Mouse (Mus musculus): Measurements from ENCODE around the gene Ireb2. TPM values are rescaled to one million over a fixed set of nuclear protein-coding genes. Genes with fewer than 3 reads are reported as not detected.
A peak's percentile ranks its signal among the peaks of the same experiment; 100 is the strongest.

Gene Ireb2
- total and polyA plus RNA-seq, 2 experiments from 2014 or later: 14.4 to 17.7 TPM

- no peak overlapping the region for H3K9ac ChIP-seq (replicated peaks; ENCODE audit: low read depth, low read length)
These were observed 56.4 kb downstream of the Ireb2 start for GRCm38 (mm10) chr9:54919946-54920345.

GRCm38 (mm10) chr9:54930741-54931140 lies 67.2 kb downstream of the Ireb2 start:
- Histone ChIP-seq H3K27me3 (ENCODE audit: control insufficient read depth, insufficient read depth, low read length) (no peaks in the 10 kb centered on the region), H3K4me2 (ENCODE audit: low read depth, low read length) (no peak overlapping the region), H3K9me3 (replicated peaks; ENCODE audit: control insufficient read depth, low read length) (no peaks in the 10 kb centered on the region), H3K4me1 (ENCODE audit: control insufficient read depth, insufficient read depth) (no peaks in the 10 kb centered on the region), H3K27ac (ENCODE audit: low read depth) (no peak overlapping the region), H3K36me3 (replicated peaks; ENCODE audit: control insufficient read depth, insufficient read depth, low read length) (no peaks in the 10 kb centered on the region), H3K9ac (replicated peaks; ENCODE audit: low read depth, low read length) (no peak overlapping the region), H3K4me3 (ENCODE audit: low read depth, low read length) (no peak overlapping the region)
- ATAC-seq (ENCODE audit: insufficient read depth, low read depth) (no peak), DNase-seq (ENCODE audit: low spot score) (no peak)
- no peak for TF ChIP-seq EP300 (IDR thresholded peaks at IDR 0.05; ENCODE audit: low read depth)
- no peak for TF ChIP-seq CTCF (IDR thresholded peaks at IDR 0.05; ENCODE audit: low read depth)
- WGBS: 82% methylated on average over 1 of the region's 1 CpGs

More at GRCm38 (mm10) chr9:54919946-54920345, 56.4 kb downstream of the Ireb2 start:
- Histone ChIP-seq H3K9me3 (replicated peaks; ENCODE audit: control insufficient read depth, low read length) (0 out of 2 replicates have a peak, but pooled peaks cover 4% of the 10 kb centered on the region), H3K4me1 (ENCODE audit: control insufficient read depth, insufficient read depth) (no peaks in the 10 kb centered on the region), H3K27ac (ENCODE audit: low read depth) (no peak overlapping the region), H3K36me3 (replicated peaks; ENCODE audit: control insufficient read depth, insufficient read depth, low read length) (no peaks in the 10 kb centered on the region), H3K27me3 (ENCODE audit: control insufficient read depth, insufficient read depth, low read length) (no peaks in the 10 kb centered on the region), H3K4me2 (ENCODE audit: low read depth, low read length) (no peak overlapping the region), H3K4me3 (ENCODE audit: low read depth, low read length) (no peak overlapping the region)
- no peak for DNase-seq (ENCODE audit: low spot score)
- TF ChIP-seq EP300 (IDR thresholded peaks at IDR 0.05; ENCODE audit: low read depth) (no peak), CTCF (IDR thresholded peaks at IDR 0.05; ENCODE audit: low read depth) (no peak)
- no peak for ATAC-seq (ENCODE audit: insufficient read depth, low read depth)
- 59% methylated on average over 4 of the region's 4 CpGs for WGBS

- WGBS: 16% methylated on average over 1 of the region's 1 CpGs
- Histone ChIP-seq H3K9ac (replicated peaks; ENCODE audit: low read depth, low read length) (no peak overlapping the region), H3K27ac (ENCODE audit: low read depth) (no peak overlapping the region), H3K36me3 (replicated peaks; ENCODE audit: control insufficient read depth, insufficient read depth, low read length) (no peaks in the 10 kb centered on the region), H3K4me1 (ENCODE audit: control insufficient read depth, insufficient read depth) (no peaks in the 10 kb centered on the region), H3K9me3 (replicated peaks; ENCODE audit: control insufficient read depth, low read length) (no peaks in the 10 kb centered on the region), H3K27me3 (ENCODE audit: control insufficient read depth, insufficient read depth, low read length) (no peaks in the 10 kb centered on the region), H3K4me3 (ENCODE audit: low read depth, low read length) (no peak overlapping the region), H3K4me2 (ENCODE audit: low read depth, low read length) (no peak overlapping the region)
- no peak for DNase-seq (ENCODE audit: low spot score)
- TF ChIP-seq CTCF (IDR thresholded peaks at IDR 0.05; ENCODE audit: low read depth): no peak
- TF ChIP-seq EP300 (IDR thresholded peaks at IDR 0.05; ENCODE audit: low read depth): no peak
- ATAC-seq (ENCODE audit: insufficient read depth, low read depth): no peak
These were observed 68.2 kb downstream of the Ireb2 start for GRCm38 (mm10) chr9:54931765-54932164.

GRCm38 (mm10) chr9:54932379-54932778 lies 68.8 kb downstream of the Ireb2 start:
- H3K4me1 ChIP-seq (ENCODE audit: control insufficient read depth, insufficient read depth): no peaks in the 10 kb centered on the region
- H3K36me3 ChIP-seq (replicated peaks; ENCODE audit: control insufficient read depth, insufficient read depth, low read length): no peaks in the 10 kb centered on the region
- 66% methylated on average over 2 of the region's 2 CpGs for WGBS
- no peak overlapping the region for H3K9ac ChIP-seq (replicated peaks; ENCODE audit: low read depth, low read length)
- H3K9me3 ChIP-seq (replicated peaks; ENCODE audit: control insufficient read depth, low read length): no peaks in the 10 kb centered on the region
- H3K4me2 ChIP-seq (ENCODE audit: low read depth, low read length): no peak overlapping the region
- ATAC-seq (ENCODE audit: insufficient read depth, low read depth) (no peak), DNase-seq (ENCODE audit: low spot score) (no peak)
- H3K4me3 ChIP-seq (ENCODE audit: low read depth, low read length): no peak overlapping the region
- no peaks in the 10 kb centered on the region for H3K27me3 ChIP-seq (ENCODE audit: control insufficient read depth, insufficient read depth, low read length)
- TF ChIP-seq CTCF (IDR thresholded peaks at IDR 0.05; ENCODE audit: low read depth): no peak
- TF ChIP-seq EP300 (IDR thresholded peaks at IDR 0.05; ENCODE audit: low read depth): no peak
- H3K27ac ChIP-seq (ENCODE audit: low read depth): no peak overlapping the region

GRCm38 (mm10) chr9:54942071-54942470 lies 78.5 kb downstream of the Ireb2 start:
- Histone ChIP-seq H3K27me3 (ENCODE audit: control insufficient read depth, insufficient read depth, low read length) (no peaks in the 10 kb centered on the region), H3K4me3 (ENCODE audit: low read depth, low read length) (no peak overlapping the region), H3K27ac (ENCODE audit: low read depth) (no peak overlapping the region), H3K4me2 (ENCODE audit: low read depth, low read length) (no peak overlapping the region), H3K9me3 (replicated peaks; ENCODE audit: control insufficient read depth, low read length) (no peaks in the 10 kb centered on the region), H3K4me1 (ENCODE audit: control insufficient read depth, insufficient read depth) (no peaks in the 10 kb centered on the region), H3K36me3 (replicated peaks; ENCODE audit: control insufficient read depth, insufficient read depth, low read length) (no peaks in the 10 kb centered on the region), H3K9ac (replicated peaks; ENCODE audit: low read depth, low read length) (no peak overlapping the region)
- no peak for TF ChIP-seq CTCF (IDR thresholded peaks at IDR 0.05; ENCODE audit: low read depth)
- TF ChIP-seq EP300 (IDR thresholded peaks at IDR 0.05; ENCODE audit: low read depth): no peak
- ATAC-seq (ENCODE audit: insufficient read depth, low read depth) (no peak), DNase-seq (ENCODE audit: low spot score) (no peak)
- 78% methylated on average over 4 of the region's 4 CpGs for WGBS

- 64% methylated on average over 2 of the region's 2 CpGs for WGBS
- Histone ChIP-seq H3K4me1 (ENCODE audit: control insufficient read depth, insufficient read depth) (no peaks in the 10 kb centered on the region), H3K4me2 (ENCODE audit: low read depth, low read length) (no peak overlapping the region), H3K9ac (replicated peaks; ENCODE audit: low read depth, low read length) (no peak overlapping the region), H3K36me3 (replicated peaks; ENCODE audit: control insufficient read depth, insufficient read depth, low read length) (no peaks in the 10 kb centered on the region), H3K27ac (ENCODE audit: low read depth) (no peak overlapping the region), H3K27me3 (ENCODE audit: control insufficient read depth, insufficient read depth, low read length) (no peaks in the 10 kb centered on the region), H3K9me3 (replicated peaks; ENCODE audit: control insufficient read depth, low read length) (no peaks in the 10 kb centered on the region), H3K4me3 (ENCODE audit: low read depth, low read length) (no peak overlapping the region)
- no peak for DNase-seq (ENCODE audit: low spot score)
- no peak for TF ChIP-seq EP300 (IDR thresholded peaks at IDR 0.05; ENCODE audit: low read depth)
- 0 out of 2 replicates have a peak, but pooled peaks have one; percentile 8 for TF ChIP-seq CTCF (IDR thresholded peaks at IDR 0.05; ENCODE audit: low read depth)
- no peak for ATAC-seq (ENCODE audit: insufficient read depth, low read depth)
These were observed 80.9 kb downstream of the Ireb2 start for GRCm38 (mm10) chr9:54944467-54944866.
